Mouse (Mus musculus) 416B (cell line): Measurements from ENCODE around the gene Pls3.

ENCODE experiments used
- DNase-seq: peaks from one replicate; pipeline ENCODE4 v3.0.0; 2011; ENCODE audit warnings: low read depth

Gene Pls3

DNA sequence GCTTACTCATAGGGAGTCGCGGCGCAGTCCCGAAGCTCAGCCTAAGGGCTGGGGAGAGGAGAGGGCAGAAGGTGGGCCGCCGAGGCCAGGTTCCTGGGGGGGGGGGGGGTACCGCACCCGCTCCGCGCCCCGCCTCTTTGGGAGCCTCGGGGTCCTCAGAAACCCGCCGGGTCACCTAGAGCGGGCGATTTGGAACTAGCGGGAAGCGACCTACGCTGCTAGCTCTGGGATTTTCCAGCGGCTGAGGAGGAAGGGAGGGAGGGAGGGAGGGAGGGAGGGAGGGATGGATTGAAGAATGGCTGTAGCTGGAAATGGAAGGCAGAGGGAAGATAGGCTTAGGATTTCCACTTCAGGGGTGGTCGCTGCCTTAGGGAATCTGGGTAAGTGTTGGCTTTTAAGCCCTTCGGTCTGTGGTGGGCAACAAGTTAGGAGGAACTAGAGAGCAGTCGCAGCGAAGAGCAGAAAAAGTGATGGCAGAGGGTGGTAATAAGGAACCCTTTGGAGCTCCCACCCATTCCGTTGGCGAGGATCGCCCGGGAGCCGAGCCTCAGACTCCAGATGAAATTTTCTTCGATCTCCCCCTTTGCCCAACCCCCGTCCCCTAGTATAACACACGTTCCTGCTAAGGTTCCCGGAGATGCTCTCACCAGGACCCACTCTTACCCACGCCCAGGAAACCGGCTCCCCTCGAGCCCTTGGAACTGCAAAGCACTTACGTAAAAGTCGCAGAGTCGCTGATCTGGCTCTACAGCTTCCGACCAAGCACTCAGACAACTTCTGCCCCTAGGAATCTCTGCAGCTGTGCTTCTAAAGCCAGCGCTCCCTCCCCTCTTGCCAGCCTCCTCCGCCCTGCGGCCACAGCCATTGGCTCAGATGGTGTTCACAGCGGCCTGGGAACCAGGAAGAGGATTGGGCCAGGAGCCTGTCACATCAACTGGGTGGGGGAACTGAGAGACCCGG is at the start of gene Pls3:
Pls3 (minus strand) TSS at position 851 of the 960 bp plus-strand sequence.
- no peak for DNase-seq

DNA sequence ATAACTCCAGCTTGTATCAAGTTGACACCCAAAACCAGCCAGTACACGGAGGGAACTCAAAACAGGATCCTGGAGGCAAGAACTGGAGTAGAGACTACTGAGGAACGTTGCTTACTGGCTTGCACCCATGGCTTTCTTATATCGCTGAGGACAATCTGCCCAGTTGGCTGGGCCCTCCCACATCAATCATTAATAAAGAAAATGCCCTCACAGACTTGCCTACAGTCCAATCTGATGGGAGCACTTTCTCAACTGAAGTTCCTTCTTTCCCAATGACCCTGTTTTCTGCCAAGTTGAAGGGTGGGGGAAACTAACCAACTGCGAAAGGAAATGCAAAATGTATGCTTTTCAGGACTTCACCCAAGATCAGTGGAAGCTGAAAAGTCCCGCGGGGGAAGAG is 20.7 kb upstream of the Pls3 start:
- DNase-seq = no peak

DNA sequence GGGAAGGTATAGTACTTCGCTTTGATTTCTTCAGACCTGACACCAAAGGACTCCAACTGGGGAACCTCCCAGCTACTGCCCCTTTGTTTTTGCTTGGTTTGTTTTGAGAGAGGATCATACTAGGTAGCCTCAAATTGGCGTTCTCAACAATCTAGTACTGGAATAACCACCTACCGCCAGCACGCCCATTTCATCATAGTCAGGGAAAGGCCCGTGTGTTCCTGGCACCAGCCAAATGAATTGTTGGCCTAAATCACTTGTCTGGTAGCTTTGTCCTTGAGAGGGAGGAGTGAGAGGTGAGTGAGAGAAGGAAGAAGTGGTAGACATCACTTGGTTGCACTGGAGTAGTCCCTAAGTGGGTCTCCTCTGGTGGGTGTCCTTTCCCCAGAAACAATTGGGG is 584 bp upstream of the Pls3 start:
- DNase-seq = no peak

DNA sequence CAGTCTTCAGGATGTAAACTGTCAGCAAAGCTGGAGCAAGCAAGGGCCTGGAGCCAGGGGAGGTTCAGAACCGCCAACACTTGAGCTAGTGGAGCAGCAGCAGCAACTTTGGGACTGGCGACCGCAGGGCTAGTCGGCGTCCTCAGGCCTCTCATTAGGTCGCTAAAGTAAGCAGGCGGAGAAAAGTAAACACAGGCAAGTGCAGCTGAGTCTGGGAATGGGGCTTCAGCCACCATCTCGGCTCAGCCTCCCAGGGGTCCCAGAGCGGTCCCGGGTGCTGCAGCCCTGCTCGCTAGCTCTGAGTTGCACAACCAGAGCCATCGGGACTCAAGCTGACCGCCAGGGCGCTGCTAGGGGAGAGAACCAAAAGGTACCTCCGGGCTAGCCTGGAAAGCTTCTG is 1.2 kb downstream of the Pls3 start:
- DNase-seq = no peak

DNA sequence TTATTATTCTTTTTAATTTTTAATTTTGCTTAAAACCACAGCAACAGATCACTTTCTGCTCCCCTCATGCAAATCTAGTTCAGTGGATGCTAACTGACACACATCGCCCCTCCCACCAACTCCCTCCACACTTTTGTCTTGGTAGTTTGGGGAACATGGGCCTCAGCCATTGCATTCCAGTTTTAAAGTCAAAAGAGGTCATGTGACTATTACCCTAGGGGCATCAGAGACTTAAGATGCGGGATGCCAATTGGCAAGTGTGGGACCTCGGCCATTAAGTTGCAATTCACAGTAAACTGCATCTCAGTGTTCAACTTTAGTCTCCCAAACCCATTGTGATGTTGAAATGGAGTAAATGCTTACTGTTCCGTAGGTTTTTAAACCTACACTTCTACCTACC is 1.7 kb downstream of the Pls3 start:
- DNase-seq = no peak

DNA sequence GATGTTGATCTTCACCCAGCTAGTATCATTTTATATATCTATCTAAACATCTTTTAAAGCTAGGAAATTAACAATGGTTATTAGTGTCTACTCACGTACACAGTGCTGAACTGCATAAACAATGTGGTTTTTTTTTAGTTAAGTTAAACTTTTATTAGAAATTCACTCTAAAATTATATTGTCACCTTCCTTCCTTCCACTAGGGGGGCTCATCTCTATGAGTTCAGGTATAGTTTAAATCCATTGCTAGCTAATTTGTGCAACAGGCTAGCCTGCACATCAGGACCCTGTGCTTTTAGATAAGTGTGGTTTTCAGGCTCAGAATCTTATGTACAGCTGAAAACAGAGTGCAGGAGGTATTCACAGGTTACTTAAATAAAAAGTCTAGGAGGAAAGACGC is 3.1 kb downstream of the Pls3 start:
- DNase-seq = peak; percentile 1

DNA sequence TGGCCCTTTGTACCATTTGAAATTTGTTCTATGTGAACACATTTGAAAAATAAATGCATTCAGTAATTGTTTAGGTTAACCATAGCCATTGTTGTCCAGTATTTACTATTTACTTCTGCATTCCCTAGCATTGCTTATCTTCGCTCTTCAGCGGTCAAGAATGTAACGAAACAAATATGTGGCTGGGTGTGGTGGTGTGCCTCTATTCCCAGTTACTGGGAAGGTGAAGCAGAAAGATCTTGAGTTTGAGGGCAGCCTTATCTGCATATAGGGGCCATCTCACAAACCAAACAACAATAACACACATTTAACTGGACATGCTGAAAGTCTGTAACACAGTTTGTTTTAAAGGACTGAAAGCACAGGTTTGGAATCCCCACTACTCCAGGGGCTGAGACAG is 13.3 kb downstream of the Pls3 start:
- DNase-seq = no peak

DNA sequence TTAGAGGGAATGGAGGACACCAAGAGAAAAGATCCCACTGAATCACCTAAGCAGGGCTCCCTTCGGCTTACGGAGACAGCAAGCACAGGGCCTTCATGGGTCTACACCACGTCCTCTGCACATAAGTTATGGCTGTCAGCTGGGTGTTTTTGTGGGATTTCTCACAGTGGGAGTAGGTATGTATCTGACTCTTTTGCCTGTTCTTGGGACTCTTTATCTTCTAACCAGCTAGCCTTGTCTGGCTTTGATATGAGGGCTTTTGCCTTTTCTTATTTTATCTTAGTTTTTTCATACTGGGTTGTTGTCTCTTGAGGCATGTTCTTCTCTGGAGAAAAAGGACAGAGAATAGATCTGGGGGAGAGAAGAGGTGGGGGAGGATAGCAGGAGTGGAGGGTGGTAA is 20.7 kb downstream of the Pls3 start:
- no peak for DNase-seq

DNA sequence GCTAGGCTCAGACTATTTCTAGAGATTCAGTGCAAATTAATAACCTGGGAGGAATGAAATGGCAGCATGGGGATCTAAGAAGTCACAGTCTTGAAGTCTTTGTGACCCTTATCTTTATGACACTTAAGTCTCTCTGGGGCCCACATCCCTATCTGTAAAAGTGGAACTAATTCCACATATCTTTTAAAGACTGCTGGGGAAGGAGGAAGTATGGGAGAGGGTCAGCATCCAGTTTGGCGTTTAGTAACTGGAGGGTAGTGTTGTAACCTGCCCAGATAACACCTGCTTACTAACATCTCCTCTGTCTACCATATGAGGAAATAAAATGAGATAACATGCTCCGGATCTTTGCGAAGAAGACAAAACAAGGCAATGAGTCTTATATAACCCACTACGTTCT is 30.7 kb downstream of the Pls3 start:
- DNase-seq = peak; percentile 19

DNA sequence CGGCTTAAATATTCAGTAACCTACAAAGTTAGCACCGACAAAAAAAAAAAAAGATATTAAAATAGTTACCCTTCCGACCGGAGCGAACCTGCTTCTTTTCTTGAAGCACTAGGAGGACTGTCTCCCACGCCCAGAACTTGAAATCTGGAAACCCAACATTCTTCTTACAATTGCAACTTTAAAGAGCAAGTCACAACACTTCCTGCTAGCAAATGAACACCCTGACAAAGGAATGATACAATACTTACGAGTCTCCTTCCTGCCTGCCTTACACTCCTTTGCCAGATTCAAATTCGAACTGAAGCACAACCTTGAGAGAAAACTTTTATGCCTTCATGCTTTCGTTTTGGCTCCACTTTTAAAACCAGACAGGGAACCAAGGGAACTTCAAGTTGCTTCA is 32.1 kb downstream of the Pls3 start:
- no peak for DNase-seq

DNA sequence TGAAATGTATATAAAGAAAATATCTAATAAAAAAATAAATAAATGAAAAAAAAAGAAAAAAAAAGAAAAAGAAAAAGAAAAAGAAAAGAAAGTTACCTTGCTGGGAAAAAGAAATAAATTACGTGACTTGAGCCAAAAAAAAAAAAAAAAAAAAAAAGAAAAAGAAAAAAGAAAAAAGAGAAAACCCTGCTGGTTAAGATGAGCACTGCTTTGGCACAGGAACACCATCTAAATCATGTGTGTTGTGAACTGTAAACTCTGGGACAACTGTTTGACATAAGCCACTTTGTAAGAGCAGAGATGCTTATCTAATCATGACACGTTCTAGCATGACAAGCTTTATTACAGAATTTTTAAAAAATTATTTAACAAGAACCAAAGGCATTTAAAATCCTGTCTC is 32.9 kb downstream of the Pls3 start:
- DNase-seq = no peak

DNA sequence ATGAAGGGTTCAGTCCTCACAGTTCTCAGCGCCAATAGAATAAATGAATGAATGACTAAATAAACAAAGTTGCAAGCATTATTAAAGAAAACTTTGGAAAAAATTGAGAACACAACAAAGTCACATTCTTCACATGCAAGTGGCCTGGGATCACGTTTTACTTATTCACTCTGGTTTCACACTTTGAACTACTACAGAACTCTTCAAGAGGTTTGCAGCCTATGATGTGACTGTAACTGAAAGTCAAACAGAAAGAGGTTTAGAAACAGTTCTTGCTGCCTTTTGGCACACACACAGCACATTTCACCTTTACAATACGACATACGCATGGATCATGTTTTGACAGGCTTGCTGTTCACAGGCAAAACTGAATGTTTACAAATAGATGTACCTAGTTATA is 34.7 kb downstream of the Pls3 start:
- DNase-seq = no peak

DNA sequence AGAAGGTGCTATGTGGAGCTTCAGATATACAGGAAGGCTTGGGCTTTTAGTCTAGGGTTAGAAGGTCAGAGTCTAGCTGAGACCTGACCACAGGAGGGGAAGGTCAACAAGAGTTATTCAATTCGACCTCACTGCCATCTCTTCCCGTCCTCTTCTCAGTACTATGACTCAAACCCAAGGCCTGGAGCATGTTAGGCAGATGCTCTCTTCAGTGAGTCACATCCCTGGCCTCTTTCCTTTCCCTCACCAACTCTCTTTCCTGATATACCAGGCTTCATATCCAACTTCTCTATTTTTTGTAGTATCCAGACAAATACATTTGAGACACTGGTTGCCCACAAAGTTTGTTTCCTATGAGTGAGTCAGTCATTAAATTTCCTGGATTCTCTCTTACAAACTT is 40.1 kb downstream of the Pls3 start:
- DNase-seq = peak; percentile 85

DNA sequence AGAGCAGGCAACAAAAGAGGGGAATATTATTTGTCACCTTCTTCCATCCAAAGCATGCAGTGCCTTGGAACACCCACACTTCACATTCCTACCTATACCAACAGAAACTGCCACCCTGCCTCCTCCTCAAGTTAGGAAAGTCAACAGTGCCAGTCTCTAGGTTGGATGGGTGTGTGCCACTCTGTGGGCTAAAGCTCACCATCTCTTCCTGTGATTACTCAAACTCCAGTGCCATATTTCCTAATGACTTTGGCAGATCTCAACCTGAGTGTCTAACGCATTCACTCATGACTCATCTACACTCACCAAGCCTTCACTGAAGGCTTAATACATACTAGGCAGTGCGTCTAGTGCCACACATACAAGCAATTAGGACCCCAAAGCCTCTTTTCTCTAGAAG is 40.7 kb downstream of the Pls3 start:
- DNase-seq = peak; percentile 78

DNA sequence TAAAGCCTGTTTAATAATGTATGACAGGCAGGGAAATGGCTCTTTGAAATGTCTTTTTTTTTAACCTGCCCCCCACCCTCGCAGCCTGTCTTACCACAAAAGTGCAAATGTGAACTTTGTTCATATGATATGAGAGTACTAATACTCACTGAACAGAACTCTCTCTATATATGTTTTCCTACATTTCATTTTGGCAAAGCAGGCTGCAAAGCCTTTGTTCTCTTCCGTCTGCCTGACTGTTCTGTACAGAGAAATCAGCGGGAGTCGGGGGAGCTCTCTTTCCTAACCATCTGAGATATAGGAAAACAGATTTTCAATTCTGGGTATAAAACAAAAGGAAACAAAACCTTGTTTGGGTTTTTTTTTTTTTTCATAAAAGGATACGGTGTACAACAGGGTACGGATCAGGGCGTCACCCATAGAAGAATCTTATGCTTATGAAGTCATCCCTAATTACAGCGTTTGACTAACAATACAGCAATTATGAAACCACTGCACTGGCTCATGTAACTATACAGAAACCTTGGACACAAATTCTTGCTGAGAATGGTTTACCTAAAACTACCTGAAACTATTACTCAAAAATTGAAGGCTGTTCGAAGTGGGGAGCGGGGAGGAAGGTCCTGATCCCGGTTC is 41.9 kb downstream of the Pls3 start:
- DNase-seq = no peak

DNA sequence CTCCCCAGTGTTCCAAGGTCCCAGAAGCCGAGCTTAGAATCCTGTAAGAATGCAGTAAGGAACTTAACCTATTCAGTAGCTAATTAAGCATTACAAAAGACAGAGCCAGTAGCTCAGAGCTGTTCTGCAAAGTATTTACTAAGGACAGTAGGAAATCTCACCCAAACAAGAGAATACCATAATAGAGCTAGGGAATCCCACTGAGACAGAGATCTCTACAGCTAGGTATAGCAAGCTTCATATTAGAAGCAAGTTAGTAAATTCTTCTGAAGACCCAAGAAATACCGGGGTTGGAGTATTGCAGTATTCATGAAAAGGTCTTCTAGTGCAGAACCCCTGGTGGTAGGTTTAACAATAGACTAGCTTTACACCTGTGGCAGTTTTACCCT is 45.1 kb downstream of the Pls3 start:
- no peak for DNase-seq

DNA sequence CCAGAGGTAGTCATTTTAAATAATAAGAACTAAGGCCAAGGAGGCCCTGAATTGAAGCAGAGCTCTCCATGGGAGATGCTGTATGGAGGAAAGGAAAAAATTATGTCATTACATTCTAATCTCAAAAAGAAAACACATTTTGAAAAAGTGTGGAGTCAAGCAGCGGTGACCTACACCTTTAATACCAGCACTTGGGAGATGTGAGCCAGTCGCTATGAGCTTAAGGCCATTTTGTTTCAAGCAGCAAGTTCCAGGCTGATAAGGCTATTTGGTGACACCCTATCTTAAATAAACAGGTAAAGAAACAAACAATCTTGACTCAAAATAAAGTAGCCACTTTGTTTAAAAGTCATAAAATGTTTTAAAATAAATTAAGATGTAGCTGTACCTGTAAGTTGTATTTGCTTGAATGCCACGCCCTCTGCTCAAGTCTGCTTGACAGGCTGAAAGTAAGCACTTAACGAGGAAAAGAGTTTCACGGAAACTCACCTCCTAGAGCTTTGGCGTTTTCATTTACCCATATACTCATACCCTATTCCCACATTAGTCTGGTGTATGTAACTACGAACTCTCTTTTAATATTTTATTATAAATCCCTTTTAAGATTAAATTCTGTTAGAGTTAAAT is 45.6 kb downstream of the Pls3 start:
- DNase-seq = no peak

DNA sequence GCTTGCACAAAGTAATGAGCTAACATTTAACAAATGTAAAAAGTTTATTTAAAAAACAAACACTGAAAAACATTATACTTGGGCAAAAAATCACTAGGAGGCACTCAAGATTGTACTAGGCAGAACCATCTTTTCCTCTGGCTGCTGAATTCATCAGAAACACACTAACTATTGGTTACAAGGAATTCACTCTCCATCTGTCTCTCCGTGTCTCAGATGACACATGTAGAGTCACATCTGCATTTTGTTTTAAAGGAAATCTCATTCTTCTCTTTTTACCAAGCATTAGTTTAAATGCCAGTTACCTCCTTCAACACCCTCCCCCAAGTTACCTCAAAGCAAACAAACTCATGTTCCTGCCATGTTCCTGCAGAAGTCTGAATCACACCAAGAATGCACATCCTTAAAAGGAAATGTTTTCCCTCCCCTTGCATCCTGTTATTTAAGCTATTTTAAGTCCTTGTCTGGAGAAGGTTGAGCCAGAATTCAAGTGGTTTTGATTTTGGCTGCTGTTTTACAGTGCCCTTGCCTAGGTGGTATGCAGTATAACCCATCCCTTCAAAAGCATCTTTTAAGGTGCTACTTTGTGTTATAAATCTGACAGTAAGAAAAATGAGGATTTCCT is 56.2 kb downstream of the Pls3 start:
- DNase-seq = peak; percentile 57

DNA sequence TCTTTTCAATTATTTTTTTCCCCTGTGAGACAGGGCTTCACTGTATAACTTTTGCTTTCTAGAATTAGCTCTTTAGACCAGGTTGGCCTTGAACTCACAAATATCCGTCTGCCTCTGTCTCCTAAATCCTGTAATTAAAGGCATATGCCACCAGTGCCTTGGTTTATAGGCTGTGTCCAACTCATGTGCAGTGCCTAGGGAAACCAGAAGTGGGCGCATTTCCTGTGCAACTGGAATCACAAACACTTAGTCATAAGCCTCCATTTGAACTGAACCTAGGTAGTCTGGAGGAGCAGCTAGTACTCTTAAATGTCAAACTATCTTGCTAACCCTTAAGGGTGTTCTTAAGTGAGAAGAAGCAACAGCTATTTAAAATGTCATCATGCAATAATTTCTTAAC is 60.0 kb downstream of the Pls3 start:
- peak; percentile 10 for DNase-seq

DNA sequence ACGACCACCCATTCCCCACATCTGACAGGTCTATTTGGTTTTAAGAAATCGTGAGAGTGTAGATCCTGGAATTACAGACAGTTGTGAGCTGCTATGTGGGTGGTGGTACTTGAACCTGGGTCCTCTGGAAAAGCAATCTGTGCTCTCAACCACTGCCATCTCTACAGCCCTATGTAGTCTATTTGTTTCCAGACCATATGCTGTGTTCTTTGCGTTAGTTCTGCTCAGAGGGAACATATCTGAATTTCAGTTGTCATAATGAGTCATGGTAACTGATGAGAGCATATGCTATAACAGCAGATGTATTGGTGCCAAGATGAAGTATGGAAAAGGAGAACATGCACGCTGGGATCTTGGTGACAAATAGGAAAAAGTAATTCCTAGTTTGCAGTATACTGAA is 60.9 kb downstream of the Pls3 start:
- no peak for DNase-seq

DNA sequence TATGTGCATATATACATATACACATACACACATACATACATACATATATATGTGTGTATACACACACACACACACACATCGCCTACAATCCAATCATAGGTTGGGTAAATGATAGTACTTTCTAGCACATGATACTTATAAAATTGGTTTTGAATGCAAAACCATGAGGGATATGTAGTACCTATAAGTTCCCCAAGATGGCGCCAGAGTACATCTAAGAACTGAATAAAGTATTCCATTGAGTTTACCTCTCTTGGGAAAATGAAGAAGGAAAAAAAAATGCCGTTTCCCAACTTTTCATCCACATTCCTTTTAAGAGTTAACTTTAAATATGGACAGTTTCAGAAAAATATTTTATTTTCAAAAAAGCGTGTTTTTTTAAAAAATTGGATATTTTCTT is 78.4 kb downstream of the Pls3 start:
- DNase-seq = peak; percentile 47

DNA sequence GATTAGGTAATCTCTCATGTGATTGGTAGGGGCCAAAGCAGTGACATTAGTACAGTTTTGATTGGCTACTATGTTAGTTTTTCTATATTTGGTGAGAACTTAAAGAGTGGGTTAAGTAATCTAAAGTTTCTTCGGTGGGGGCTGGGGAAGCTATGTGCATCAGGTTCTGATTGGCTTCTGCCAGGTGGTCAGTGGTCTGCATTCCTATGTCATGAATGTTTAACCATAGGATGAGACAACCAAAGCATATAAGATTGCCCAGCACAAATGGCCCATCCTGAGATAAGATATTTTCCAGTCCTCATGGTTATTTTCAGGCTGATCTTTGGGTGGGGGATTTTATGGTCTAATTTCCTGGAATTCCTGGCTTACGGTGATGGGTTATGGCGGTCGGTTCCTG is 95.2 kb downstream of the Pls3 start:
- no peak for DNase-seq

DNA sequence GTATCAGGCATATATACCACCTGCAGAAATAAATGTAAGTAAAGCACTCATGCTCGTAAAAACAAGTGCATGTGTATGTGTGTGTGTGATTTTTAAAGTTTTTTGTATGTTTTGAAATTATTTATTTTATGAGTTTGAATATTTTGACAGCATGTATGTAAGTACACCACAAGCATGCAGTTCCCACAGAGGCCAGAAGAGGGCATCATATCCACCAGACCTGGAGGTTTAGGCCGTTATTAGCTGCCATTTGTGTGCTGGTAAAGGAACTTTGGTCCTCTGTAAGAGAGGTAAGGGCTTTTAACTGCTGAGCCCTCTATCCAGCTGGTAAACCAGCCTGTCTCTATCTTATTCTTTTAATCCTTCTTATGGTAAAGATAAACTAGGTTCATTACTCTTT is 97.5 kb downstream of the Pls3 start:
- DNase-seq = peak; percentile 8
